Mouse (Mus musculus) gastrocnemius, adult 18-20 months (tissue): ENCODE results near the gene Ncln. TPM values are rescaled to one million over a fixed set of nuclear protein-coding genes. Genes with fewer than 3 reads are reported as not detected.
"Not testable (repeated sequence)": the region's sequence is repeated elsewhere in the genome, so short reads cannot be mapped to it uniquely, and the experiment has no call there.

Experiments
- DNase-seq: peaks from one replicate; pipeline ENCODE4 v3.0.0; 2021; ENCODE audit warnings: low spot score
- total RNA-seq, 2 experiments: library from RNA; stranded (reverse); gene quantifications; 2 replicates each; pipeline ENCODE4 v1.2.3; 2021

Ncln gene
- total RNA-seq, 2 experiments from 2014 or later: 41.0 to 45.8 TPM

DNA sequence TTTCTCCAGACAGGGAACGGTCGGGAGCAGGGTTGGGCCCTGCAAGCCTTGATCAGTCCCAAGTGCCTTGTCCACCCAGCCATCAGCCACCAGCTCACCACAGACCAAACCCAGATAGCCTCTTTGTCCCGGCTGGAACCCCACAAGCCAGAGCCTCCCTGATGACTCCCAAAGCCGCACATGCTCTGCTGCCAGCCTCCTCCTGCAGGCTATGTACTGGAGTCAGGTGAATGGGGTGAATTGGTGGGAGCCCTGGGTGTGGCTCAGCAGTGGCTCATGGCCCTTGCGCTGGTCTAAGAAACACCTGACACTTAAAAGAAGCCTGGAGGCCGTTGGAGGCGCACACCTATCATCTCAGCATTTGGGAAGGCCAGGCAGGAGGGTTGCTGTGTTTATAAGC is 33.3 kb downstream of the Ncln start:
- DNase-seq: no peak

DNA sequence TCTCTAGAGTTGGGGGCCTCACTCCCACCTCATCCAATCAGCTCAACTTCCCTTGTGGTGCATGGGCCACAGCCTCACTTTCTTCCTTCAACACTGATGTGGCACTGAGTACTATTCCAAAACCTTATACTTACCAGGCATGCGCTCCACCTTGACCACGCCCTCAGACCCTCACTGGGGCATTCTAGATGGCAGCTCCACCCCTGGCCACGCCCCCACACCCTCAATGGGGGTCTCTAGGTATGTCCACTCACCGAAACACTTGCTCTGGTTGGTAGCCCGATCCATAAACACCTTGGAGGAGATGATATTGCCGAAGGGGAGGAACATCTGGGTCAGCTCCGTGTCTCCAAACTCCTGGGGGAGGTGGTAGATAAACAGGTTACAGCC is 33.8 kb downstream of the Ncln start:
- DNase-seq: no peak

- no peak for DNase-seq
These were observed 34.3 kb downstream of the Ncln start for GRCm38 (mm10) chr10:81461673-81462414.

DNA sequence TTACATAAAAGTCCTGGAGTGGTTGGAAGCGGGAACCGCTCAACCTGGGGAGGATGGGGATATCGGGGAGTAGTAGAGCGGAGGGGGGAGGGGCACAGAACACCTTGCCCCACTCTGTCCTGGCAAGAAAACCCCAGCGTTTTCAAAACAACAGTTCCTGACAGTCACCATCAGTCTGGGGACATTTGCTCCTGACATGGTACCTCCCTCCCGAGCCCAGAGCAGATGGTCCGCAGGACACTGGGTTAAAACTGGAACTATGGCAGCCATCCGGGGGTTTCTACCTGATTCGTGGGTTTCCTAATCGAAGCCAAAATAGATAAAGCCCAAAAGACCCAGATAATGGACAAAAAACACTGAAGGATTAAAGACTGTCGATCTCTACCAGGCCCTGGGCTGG is 35.2 kb downstream of the Ncln start:
- no peak for DNase-seq

- DNase-seq: no peak
These were observed 35.7 kb downstream of the Ncln start for GRCm38 (mm10) chr10:81460471-81460870.

GRCm38 (mm10) chr10:81459399-81459798 is 36.8 kb downstream of the Ncln start:
- no peak for DNase-seq

- DNase-seq: no peak
These were observed 37.9 kb downstream of the Ncln start for GRCm38 (mm10) chr10:81458267-81458666.

DNA sequence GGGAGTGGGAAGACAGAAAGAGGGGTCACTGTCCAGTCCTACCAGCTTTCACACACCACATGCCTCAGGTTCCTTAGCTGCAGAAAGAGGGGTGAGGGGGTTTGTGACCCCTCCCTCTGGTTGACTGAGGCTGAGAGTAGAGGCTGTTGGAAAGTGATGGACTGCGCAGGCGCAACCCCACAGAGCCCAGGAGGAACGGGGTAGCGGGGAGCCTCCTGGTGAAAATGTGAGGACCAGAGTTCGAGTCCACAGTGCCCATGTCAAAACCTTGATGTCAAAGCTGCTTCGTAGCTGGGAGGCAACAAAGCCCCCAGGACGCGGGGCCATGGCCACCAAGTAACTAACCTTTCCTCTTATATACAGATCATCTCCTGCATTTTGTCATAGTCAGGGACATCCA is 38.6 kb downstream of the Ncln start:
- no peak for DNase-seq

GRCm38 (mm10) chr10:81456983-81457563 is 39.1 kb downstream of the Ncln start:
- no peak for DNase-seq

DNA sequence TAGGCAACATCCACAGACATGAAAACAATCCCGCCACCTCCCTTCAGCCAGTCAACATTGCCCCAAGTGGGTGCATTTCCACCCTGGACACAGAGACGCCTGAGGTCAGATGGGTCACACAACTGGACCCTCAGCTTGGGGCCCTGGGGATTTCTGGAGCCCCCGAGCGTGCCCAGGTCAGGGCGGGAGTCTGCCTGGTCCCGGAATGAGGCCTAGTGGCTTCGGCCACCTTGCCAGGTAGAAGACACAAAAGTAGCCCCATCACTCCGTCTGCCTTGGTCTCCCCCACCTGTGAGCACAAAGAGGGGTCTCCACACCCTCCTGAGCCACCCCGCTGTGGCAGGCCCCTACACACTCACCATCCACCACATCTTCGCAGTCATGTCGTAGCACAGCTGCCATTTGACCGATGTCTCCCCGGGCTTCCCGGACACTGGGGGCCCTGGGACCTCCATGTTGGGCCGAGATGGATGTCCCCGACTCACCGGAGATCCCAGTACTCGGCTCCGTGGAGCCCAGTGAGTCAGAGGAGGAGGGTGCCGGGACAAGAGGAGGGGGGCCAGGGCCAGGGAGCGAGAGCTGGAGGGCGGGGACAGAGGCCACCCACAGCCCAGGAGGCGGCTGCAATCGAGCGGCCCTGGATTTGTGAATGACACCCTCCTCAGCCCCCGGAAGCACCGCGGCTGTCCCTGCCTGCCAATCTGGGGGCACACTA is 40.9 kb downstream of the Ncln start, which contains the start of gene Nfic:
Nfic (minus strand) TSS at position 455 of the 715 bp plus-strand sequence.
- no peak for DNase-seq

GRCm38 (mm10) chr10:81454106-81454505 is 42.1 kb downstream of the Ncln start:
- no peak for DNase-seq

- DNase-seq: no peak
These were observed 43.3 kb downstream of the Ncln start for GRCm38 (mm10) chr10:81452947-81453288.

GRCm38 (mm10) chr10:81452237-81452946 is 43.8 kb downstream of the Ncln start:
- no peak for DNase-seq

GRCm38 (mm10) chr10:81451365-81451745 is 44.8 kb downstream of the Ncln start:
- no peak for DNase-seq

DNA sequence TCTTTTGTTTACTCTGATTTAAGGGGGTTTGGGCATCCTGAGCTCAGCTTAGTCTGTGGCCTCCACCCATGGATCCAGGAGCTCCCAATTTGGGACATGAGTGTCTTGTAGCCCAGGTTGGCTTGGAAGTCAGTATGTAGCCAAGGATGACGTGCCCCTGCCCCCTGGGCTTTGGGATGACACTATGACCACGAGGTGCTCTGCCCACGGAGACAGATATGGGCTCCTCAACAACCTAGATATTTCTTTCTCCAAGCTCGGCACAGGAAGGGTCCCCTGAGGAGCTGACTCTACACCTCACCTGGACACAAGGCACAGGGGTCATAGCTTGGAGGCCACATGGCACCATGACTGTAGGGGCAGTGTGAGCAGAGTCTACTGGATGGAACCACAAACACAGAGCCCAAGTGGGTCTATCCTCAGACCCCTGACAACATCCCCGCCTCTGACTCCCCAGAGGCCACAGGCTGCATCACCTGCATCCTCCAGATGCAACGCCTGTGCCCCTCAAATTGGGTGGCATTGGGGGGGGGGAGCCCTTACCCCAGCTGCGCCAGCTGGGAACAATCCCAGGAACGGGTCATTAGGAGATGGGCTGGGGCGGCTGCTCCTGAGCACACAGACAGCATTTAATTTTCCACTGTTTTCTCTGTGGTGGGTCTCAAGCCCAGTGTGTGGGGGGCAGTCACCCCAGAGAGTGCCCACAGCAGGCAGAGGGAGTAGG is 45.4 kb downstream of the Ncln start:
- no peak for DNase-seq

DNA sequence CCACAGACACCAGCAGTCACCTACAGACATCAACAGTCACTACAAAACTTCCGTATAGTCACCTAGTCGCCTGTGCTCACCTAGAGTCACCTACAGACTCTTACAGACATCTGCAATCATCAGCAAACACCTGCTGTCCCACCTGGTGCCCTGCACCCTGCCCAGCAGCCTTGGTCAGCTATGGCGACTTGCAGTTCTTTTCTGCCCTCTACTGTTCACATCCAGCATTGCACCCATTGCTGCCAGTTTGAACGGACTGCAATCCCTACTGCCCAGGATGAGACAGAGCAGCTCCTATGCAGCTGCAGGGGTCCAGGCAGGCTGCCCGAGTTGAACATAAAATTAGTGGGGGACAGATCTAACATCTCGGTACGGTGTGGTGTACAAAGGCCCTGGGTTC is 46.1 kb downstream of the Ncln start:
- peak; percentile 87 for DNase-seq

- DNase-seq: not testable (repeated sequence)
These were observed 50.7 kb downstream of the Ncln start for GRCm38 (mm10) chr10:81445516-81445915.

- DNase-seq: no peak
These were observed 55.2 kb downstream of the Ncln start for GRCm38 (mm10) chr10:81441019-81441418.
